Mouse (Mus musculus): Measurements from ENCODE around the gene Proser2. TPM values are rescaled to one million over a fixed set of nuclear protein-coding genes. Genes with fewer than 3 reads are reported as not detected.

Proser2 gene
- polyA plus RNA-seq, 1 experiment, result 2.9 TPM

GRCm38 (mm10) chr2:6157208-6157607, 27.2 kb upstream of the Proser2 start:
- TF ChIP-seq CTCF (IDR thresholded peaks at IDR 0.05; ENCODE audit: borderline replicate concordance, control insufficient read depth, extremely low read depth, insufficient read depth, low read length, poor library complexity), result no peak
- TF ChIP-seq POLR2A (IDR thresholded peaks at IDR 0.05; ENCODE audit: control insufficient read depth, extremely low read depth, insufficient read depth, low read length, poor library complexity), result no peak
- Histone ChIP-seq H3K36me3 (ENCODE audit: control insufficient read depth, insufficient read depth, low read length) (no peaks in the 10 kb centered on the region), H3K27me3 (ENCODE audit: control insufficient read depth, insufficient read depth, low read length) (no peaks in the 10 kb centered on the region)

GRCm38 (mm10) chr2:6149801-6150200, 19.8 kb upstream of the Proser2 start:
- 96% methylated on average over 5 of the region's 5 CpGs for WGBS
- H3K4me1 ChIP-seq (replicated peaks; ENCODE audit: control insufficient read depth, insufficient read depth, low read length), result no peaks in the 10 kb centered on the region
- TF ChIP-seq POLR2A (IDR thresholded peaks at IDR 0.05; ENCODE audit: control insufficient read depth, extremely low read depth, insufficient read depth, low read length, poor library complexity) (no peak), CTCF (IDR thresholded peaks at IDR 0.05; ENCODE audit: borderline replicate concordance, control insufficient read depth, extremely low read depth, insufficient read depth, low read length, poor library complexity) (no peak)

More at GRCm38 (mm10) chr2:6157208-6157607, 27.2 kb upstream of the Proser2 start:
- Histone ChIP-seq H3K27ac (ENCODE audit: control insufficient read depth, insufficient read depth, low read length) (no peak overlapping the region), H3K4me1 (replicated peaks; ENCODE audit: control insufficient read depth, insufficient read depth, low read length) (no peaks in the 10 kb centered on the region), H3K4me3 (ENCODE audit: control insufficient read depth, insufficient read depth, low read length) (no peak overlapping the region)
- 96% methylated on average over 4 of the region's 4 CpGs for WGBS
- no peak for DNase-seq

GRCm38 (mm10) chr2:6146901-6147300, 16.9 kb upstream of the Proser2 start:
- no peak overlapping the region for H3K27ac ChIP-seq (ENCODE audit: control insufficient read depth, insufficient read depth, low read length)
- no peak overlapping the region for H3K4me3 ChIP-seq (ENCODE audit: control insufficient read depth, insufficient read depth, low read length)
- WGBS, result 93% methylated on average over 7 of the region's 7 CpGs
- no peaks in the 10 kb centered on the region for H3K27me3 ChIP-seq (ENCODE audit: control insufficient read depth, insufficient read depth, low read length)
- no peak for DNase-seq
- TF ChIP-seq CTCF (IDR thresholded peaks at IDR 0.05; ENCODE audit: borderline replicate concordance, control insufficient read depth, extremely low read depth, insufficient read depth, low read length, poor library complexity), result no peak
- no peak for TF ChIP-seq POLR2A (IDR thresholded peaks at IDR 0.05; ENCODE audit: control insufficient read depth, extremely low read depth, insufficient read depth, low read length, poor library complexity)
- no peaks in the 10 kb centered on the region for H3K36me3 ChIP-seq (ENCODE audit: control insufficient read depth, insufficient read depth, low read length)
- no peaks in the 10 kb centered on the region for H3K4me1 ChIP-seq (replicated peaks; ENCODE audit: control insufficient read depth, insufficient read depth, low read length)

More at GRCm38 (mm10) chr2:6149801-6150200, 19.8 kb upstream of the Proser2 start:
- Histone ChIP-seq H3K4me3 (ENCODE audit: control insufficient read depth, insufficient read depth, low read length) (no peak overlapping the region), H3K27me3 (ENCODE audit: control insufficient read depth, insufficient read depth, low read length) (no peaks in the 10 kb centered on the region), H3K27ac (ENCODE audit: control insufficient read depth, insufficient read depth, low read length) (no peak overlapping the region), H3K36me3 (ENCODE audit: control insufficient read depth, insufficient read depth, low read length) (no peaks in the 10 kb centered on the region)
- DNase-seq, result no peak

GRCm38 (mm10) chr2:6146257-6146656, 16.2 kb upstream of the Proser2 start:
- Histone ChIP-seq H3K27me3 (ENCODE audit: control insufficient read depth, insufficient read depth, low read length) (no peaks in the 10 kb centered on the region), H3K27ac (ENCODE audit: control insufficient read depth, insufficient read depth, low read length) (no peak overlapping the region), H3K36me3 (ENCODE audit: control insufficient read depth, insufficient read depth, low read length) (no peaks in the 10 kb centered on the region), H3K4me3 (ENCODE audit: control insufficient read depth, insufficient read depth, low read length) (no peak overlapping the region), H3K4me1 (replicated peaks; ENCODE audit: control insufficient read depth, insufficient read depth, low read length) (no peaks in the 10 kb centered on the region)
- DNase-seq, result no peak
- TF ChIP-seq POLR2A (IDR thresholded peaks at IDR 0.05; ENCODE audit: control insufficient read depth, extremely low read depth, insufficient read depth, low read length, poor library complexity) (no peak), CTCF (IDR thresholded peaks at IDR 0.05; ENCODE audit: borderline replicate concordance, control insufficient read depth, extremely low read depth, insufficient read depth, low read length, poor library complexity) (no peak)
- 96% methylated on average over 4 of the region's 4 CpGs for WGBS

- Histone ChIP-seq H3K36me3 (ENCODE audit: control insufficient read depth, insufficient read depth, low read length) (no peaks in the 10 kb centered on the region), H3K27me3 (ENCODE audit: control insufficient read depth, insufficient read depth, low read length) (no peaks in the 10 kb centered on the region), H3K27ac (ENCODE audit: control insufficient read depth, insufficient read depth, low read length) (no peak overlapping the region), H3K4me1 (replicated peaks; ENCODE audit: control insufficient read depth, insufficient read depth, low read length) (no peaks in the 10 kb centered on the region), H3K4me3 (ENCODE audit: control insufficient read depth, insufficient read depth, low read length) (no peak overlapping the region)
- no peak for TF ChIP-seq CTCF (IDR thresholded peaks at IDR 0.05; ENCODE audit: borderline replicate concordance, control insufficient read depth, extremely low read depth, insufficient read depth, low read length, poor library complexity)
- TF ChIP-seq POLR2A (IDR thresholded peaks at IDR 0.05; ENCODE audit: control insufficient read depth, extremely low read depth, insufficient read depth, low read length, poor library complexity), result no peak
- no peak for DNase-seq
- WGBS, result 95% methylated on average over 10 of the region's 10 CpGs
These were observed 15.6 kb upstream of the Proser2 start for GRCm38 (mm10) chr2:6145611-6146010.

GRCm38 (mm10) chr2:6142915-6143654, 13.1 kb upstream of the Proser2 start:
- Histone ChIP-seq H3K27me3 (ENCODE audit: control insufficient read depth, insufficient read depth, low read length) (no peaks in the 10 kb centered on the region), H3K36me3 (ENCODE audit: control insufficient read depth, insufficient read depth, low read length) (no peaks in the 10 kb centered on the region), H3K4me3 (ENCODE audit: control insufficient read depth, insufficient read depth, low read length) (no peak overlapping the region), H3K4me1 (replicated peaks; ENCODE audit: control insufficient read depth, insufficient read depth, low read length) (no peaks in the 10 kb centered on the region), H3K27ac (ENCODE audit: control insufficient read depth, insufficient read depth, low read length) (no peak overlapping the region)
- 86% methylated on average over 16 of the region's 16 CpGs for WGBS
- TF ChIP-seq CTCF (IDR thresholded peaks at IDR 0.05; ENCODE audit: borderline replicate concordance, control insufficient read depth, extremely low read depth, insufficient read depth, low read length, poor library complexity) (no peak), POLR2A (IDR thresholded peaks at IDR 0.05; ENCODE audit: control insufficient read depth, extremely low read depth, insufficient read depth, low read length, poor library complexity) (no peak)
- no peak for DNase-seq

All from thymus, adult 2 months (tissue).